Mouse (Mus musculus): ENCODE data around the gene Taok3. TPM values are rescaled to one million over a fixed set of nuclear protein-coding genes. Genes with fewer than 3 reads are reported as not detected.

The Taok3 gene
- total RNA-seq (2021) (1 to 10 TPM; 6.2 to 7.8 TPM), polyA plus RNA-seq (2012; rRNA removed) (3.1 and 4.7 TPM in 2 replicates)
- long read RNA-seq, partial matches to known transcripts, result 1 of 2 reads
- long read RNA-seq, other reads (novel, unspliced or antisense), result 1 of 2 reads

DNA sequence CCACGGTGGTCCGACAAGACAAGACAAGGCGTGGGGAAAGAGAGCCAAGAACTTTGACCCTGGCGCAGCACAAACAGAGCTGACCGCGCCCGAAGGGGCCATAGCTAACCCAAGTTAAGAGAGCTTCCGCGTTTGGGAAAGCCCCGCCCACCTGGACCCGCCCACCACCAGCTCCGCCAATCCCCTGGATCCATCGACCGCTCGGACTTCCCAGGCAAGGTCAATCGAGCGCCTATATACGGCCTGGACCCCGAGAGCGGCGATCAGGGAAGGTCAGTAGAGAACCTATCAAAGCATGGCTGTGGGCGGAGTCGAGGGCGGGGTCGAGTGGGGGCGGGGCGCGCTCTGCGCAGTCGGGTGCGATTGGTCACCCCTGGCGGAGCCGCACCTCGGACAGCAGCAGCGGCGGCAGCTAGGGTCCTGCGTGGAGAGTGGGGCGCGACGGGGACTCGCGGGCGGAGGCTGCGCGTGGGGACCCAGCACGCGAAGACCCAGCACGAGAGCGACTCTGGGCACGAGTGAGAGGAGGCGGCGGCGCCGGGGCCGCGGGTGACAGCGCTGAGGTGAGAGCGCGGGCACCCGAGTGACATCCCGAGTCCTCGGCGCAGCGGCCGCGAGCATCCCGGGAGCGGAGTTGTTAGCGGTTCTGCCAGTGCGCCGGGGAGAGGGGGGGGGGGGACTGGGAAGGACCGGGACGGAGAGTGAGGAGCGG, at the start of gene Taok3:
Gene Taok3 (plus strand): TSS at position 353 of the 712 bp plus-strand sequence.
- TF ChIP-seq EP300 (IDR thresholded peaks at IDR 0.05; ENCODE audit: insufficient read depth, low read depth, low read length), result peak; percentile 84
- peak; percentile 33 for TF ChIP-seq CTCF (IDR thresholded peaks at IDR 0.05)
- peak; percentile 94 for TF ChIP-seq POLR2A (IDR thresholded peaks at IDR 0.05; ENCODE audit: insufficient read depth, low read depth, low read length)
- under 1% methylated on average over 74 of the region's 74 CpGs for WGBS

DNA sequence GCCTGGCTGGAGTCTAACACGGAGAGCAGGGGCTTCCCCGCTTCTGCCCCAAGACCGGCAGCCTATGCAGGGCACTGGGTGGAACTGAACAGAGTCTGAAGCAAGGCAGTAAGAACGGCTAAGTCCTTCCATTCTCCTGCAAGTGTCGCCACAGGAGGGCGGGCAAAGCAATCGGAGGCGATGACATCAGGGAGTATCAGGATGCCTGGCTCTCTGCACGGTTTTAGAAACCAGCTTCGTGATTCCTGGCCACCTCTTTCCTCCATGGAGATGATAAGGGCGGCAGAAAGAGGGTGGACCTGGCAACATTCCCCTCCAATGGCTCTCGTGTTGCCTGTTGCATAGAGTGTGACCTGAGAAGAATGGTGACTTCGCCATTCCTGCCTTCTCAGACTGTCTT, 32.2 kb upstream of the Taok3 start:
- no peak for TF ChIP-seq EP300 (IDR thresholded peaks at IDR 0.05; ENCODE audit: insufficient read depth, low read depth, low read length)
- TF ChIP-seq POLR2A (IDR thresholded peaks at IDR 0.05; ENCODE audit: insufficient read depth, low read depth, low read length), result no peak
- 0 out of 2 replicates have a peak, but pooled peaks have one; percentile 3 for TF ChIP-seq CTCF (IDR thresholded peaks at IDR 0.05)
- Histone ChIP-seq H3K27me3 (ENCODE audit: control insufficient read depth, insufficient read depth, low read length) (no peaks in the 10 kb centered on the region), H3K79me2 (replicated peaks; ENCODE audit: control insufficient read depth, insufficient read depth, low read length) (no peaks in the 10 kb centered on the region), H3K9ac (ENCODE audit: low read depth, low read length) (no peak overlapping the region), H3K4me1 (ENCODE audit: control insufficient read depth, insufficient read depth, low read length) (peaks cover 5% of the 10 kb centered on the region), H3K27ac (no peak overlapping the region), H3K36me3 (ENCODE audit: control insufficient read depth, insufficient read depth, low read length) (no peaks in the 10 kb centered on the region), H3K4me3 (no peak overlapping the region)
- intact Hi-C loops (cut with DNase I), result no loop called here
- 3% methylated on average over 13 of the region's 13 CpGs for WGBS
- DNase-seq, result no peak

More for the DNA sequence above, at the start of gene Taok3:
- Histone ChIP-seq H3K27me3 (ENCODE audit: control insufficient read depth, insufficient read depth, low read length) (no peaks in the 10 kb centered on the region), H3K4me3 (peak within 1 kb of the TSS; percentile 89), H3K4me1 (ENCODE audit: control insufficient read depth, insufficient read depth, low read length) (peaks cover 1% of the 10 kb centered on the region; the same call in 1 of the 2 replicates), H3K79me2 (replicated peaks; ENCODE audit: control insufficient read depth, insufficient read depth, low read length) (no peaks in the 10 kb centered on the region), H3K36me3 (ENCODE audit: control insufficient read depth, insufficient read depth, low read length) (no peaks in the 10 kb centered on the region), H3K27ac (peak within 1 kb of the TSS; percentile 67), H3K9ac (ENCODE audit: low read depth, low read length) (peak within 1 kb of the TSS; percentile 80)
- DNase-seq, result peak; percentile 98 to 99
- intact Hi-C loops (cut with DNase I), result loop anchor here (5.0 to 10.0 kb wide), 6 partner anchors 37 to 372 kb away; partner anchors contain the start of genes Pebp1 and Rfc5

DNA sequence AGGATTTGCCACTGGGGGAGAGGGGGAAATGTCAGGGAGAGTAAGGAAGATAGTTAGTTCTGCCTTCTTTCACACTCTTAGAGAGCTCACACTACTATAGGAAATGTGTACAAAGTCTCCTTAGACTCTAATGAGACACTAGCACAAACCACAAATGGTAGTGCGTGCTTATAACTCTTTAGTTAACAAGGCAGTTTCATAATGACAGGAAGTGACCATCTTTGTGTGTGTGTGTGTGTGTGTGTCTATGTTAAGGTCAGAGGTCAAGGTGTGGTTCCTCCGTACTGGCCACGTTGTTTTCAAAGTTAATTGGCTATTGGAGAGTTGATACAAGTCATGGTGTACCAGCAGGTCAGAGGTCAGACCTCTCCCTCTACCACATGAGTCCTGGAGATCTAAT, 30.8 kb upstream of the Taok3 start:
- Histone ChIP-seq H3K4me1 (ENCODE audit: control insufficient read depth, insufficient read depth, low read length) (peaks cover 5% of the 10 kb centered on the region), H3K27ac (no peak overlapping the region), H3K9ac (ENCODE audit: low read depth, low read length) (no peak overlapping the region), H3K79me2 (replicated peaks; ENCODE audit: control insufficient read depth, insufficient read depth, low read length) (no peaks in the 10 kb centered on the region), H3K4me3 (no peak overlapping the region), H3K36me3 (ENCODE audit: control insufficient read depth, insufficient read depth, low read length) (no peaks in the 10 kb centered on the region), H3K27me3 (ENCODE audit: control insufficient read depth, insufficient read depth, low read length) (no peaks in the 10 kb centered on the region)
- WGBS, result 46% methylated on average over 3 of the region's 3 CpGs
- intact Hi-C loops (cut with DNase I), result no loop called here
- TF ChIP-seq POLR2A (IDR thresholded peaks at IDR 0.05; ENCODE audit: insufficient read depth, low read depth, low read length) (no peak), EP300 (IDR thresholded peaks at IDR 0.05; ENCODE audit: insufficient read depth, low read depth, low read length) (no peak), CTCF (IDR thresholded peaks at IDR 0.05) (no peak)
- DNase-seq, result no peak

DNA sequence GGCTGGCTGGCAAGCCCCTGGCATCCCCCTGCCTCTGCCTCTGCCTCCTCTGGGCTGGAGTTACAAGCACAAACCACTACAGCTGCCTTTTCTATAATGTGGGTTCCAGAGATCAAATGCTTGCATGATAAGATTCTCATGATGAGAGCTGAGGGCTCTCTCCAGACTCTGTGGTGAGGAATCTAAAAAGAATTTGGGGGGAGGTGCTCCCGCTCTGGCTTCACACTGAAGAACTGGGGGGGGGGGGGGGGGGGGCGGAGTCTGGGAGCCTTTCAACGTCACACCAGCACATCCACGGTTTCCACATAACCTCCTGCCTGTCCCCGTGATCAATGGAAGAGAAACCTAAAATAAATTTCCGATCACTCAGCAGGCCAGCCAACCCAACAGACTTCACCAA, 30.1 kb upstream of the Taok3 start:
- H3K79me2 ChIP-seq (replicated peaks; ENCODE audit: control insufficient read depth, insufficient read depth, low read length), result no peaks in the 10 kb centered on the region
- H3K27ac ChIP-seq, result no peak overlapping the region
- no peaks in the 10 kb centered on the region for H3K36me3 ChIP-seq (ENCODE audit: control insufficient read depth, insufficient read depth, low read length)
- no peaks in the 10 kb centered on the region for H3K27me3 ChIP-seq (ENCODE audit: control insufficient read depth, insufficient read depth, low read length)
- peaks cover 5% of the 10 kb centered on the region for H3K4me1 ChIP-seq (ENCODE audit: control insufficient read depth, insufficient read depth, low read length)
- no peak overlapping the region for H3K4me3 ChIP-seq
- TF ChIP-seq POLR2A (IDR thresholded peaks at IDR 0.05; ENCODE audit: insufficient read depth, low read depth, low read length), result no peak
- TF ChIP-seq CTCF (IDR thresholded peaks at IDR 0.05), result no peak
- no peak for TF ChIP-seq EP300 (IDR thresholded peaks at IDR 0.05; ENCODE audit: insufficient read depth, low read depth, low read length)
- DNase-seq, result no peak
- intact Hi-C loops (cut with DNase I), result loop anchor here (10.0 kb wide), 1 partner anchor 965 kb away; no protein-coding TSS in a partner anchor
- H3K9ac ChIP-seq (ENCODE audit: low read depth, low read length), result no peak overlapping the region
- 23% methylated on average over 6 of the region's 6 CpGs for WGBS

DNA sequence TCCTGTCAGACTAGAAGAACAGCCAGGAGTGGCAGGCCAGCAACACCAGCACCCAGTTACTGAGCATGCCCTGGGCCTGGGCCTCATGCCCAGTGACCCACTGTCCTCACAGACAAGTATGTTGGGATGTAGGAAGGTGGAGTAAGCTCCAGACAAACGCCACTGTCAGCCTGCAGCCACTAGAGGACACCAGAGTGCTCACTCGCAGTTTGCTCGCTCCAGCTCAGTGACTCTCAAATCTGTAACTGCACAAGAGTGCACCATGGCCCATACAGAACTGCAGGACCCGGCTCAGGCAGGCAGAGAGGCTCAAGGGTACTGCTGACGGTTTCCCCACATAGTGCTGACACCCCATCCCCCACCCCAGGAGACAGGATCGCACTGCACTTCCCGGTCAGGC, 25.5 kb upstream of the Taok3 start:
- H3K79me2 ChIP-seq (replicated peaks; ENCODE audit: control insufficient read depth, insufficient read depth, low read length), result no peaks in the 10 kb centered on the region
- H3K36me3 ChIP-seq (ENCODE audit: control insufficient read depth, insufficient read depth, low read length), result no peaks in the 10 kb centered on the region
- TF ChIP-seq CTCF (IDR thresholded peaks at IDR 0.05), result peak; percentile 78
- no peak for TF ChIP-seq POLR2A (IDR thresholded peaks at IDR 0.05; ENCODE audit: insufficient read depth, low read depth, low read length)
- TF ChIP-seq EP300 (IDR thresholded peaks at IDR 0.05; ENCODE audit: insufficient read depth, low read depth, low read length), result peak; percentile 68; the same call in 1 of the 2 replicates
- H3K27me3 ChIP-seq (ENCODE audit: control insufficient read depth, insufficient read depth, low read length), result no peaks in the 10 kb centered on the region
- H3K27ac ChIP-seq, result no peak overlapping the region
- H3K4me3 ChIP-seq, result no peak overlapping the region
- DNase-seq, result peak in 1 of 2 experiments; percentile 65
- WGBS, result 40% methylated on average over 7 of the region's 7 CpGs
- H3K9ac ChIP-seq (ENCODE audit: low read depth, low read length), result no peak overlapping the region
- peaks cover under 1% of the 10 kb centered on the region; the same call in 1 of the 2 replicates for H3K4me1 ChIP-seq (ENCODE audit: control insufficient read depth, insufficient read depth, low read length)
- intact Hi-C loops (cut with DNase I), result loop anchor here (10.0 kb wide), 1 partner anchor 970 kb away; no protein-coding TSS in a partner anchor

DNA sequence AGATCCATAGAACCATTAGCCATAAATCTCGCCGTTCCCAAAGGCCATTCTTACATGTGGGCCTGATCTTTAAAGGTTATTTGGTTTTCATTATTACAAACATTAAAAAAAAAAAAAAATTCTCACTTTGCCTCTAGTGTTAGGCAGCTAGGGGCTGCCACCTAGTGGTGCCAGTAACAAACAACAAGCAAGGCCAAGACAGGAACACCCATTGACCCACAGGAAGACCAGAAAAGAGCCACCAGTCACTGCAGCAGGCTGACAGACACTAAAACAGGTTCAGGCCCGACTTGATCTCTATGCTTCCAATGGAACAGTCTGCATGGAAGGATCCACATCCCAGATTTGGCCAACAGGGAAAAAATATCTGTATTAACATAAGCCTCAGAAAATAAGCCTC, 23.2 kb upstream of the Taok3 start:
- no peak overlapping the region for H3K9ac ChIP-seq (ENCODE audit: low read depth, low read length)
- no peaks in the 10 kb centered on the region for H3K4me1 ChIP-seq (ENCODE audit: control insufficient read depth, insufficient read depth, low read length)
- no peaks in the 10 kb centered on the region for H3K36me3 ChIP-seq (ENCODE audit: control insufficient read depth, insufficient read depth, low read length)
- no peaks in the 10 kb centered on the region for H3K27me3 ChIP-seq (ENCODE audit: control insufficient read depth, insufficient read depth, low read length)
- no peak for TF ChIP-seq POLR2A (IDR thresholded peaks at IDR 0.05; ENCODE audit: insufficient read depth, low read depth, low read length)
- TF ChIP-seq CTCF (IDR thresholded peaks at IDR 0.05), result peak; percentile 98; the same call in 1 of the 2 replicates
- 40% methylated on average over 3 of the region's 3 CpGs for WGBS
- intact Hi-C loops (cut with DNase I), result loop anchor here (10.0 kb wide), 1 partner anchor 972 kb away; no protein-coding TSS in a partner anchor
- no peaks in the 10 kb centered on the region for H3K79me2 ChIP-seq (replicated peaks; ENCODE audit: control insufficient read depth, insufficient read depth, low read length)
- H3K4me3 ChIP-seq, result no peak overlapping the region
- peak; percentile 48 to 53 for DNase-seq
- no peak overlapping the region for H3K27ac ChIP-seq
